Mouse (Mus musculus): ENCODE measurements at regions not wholly inside any gene's neighbourhood (a gene's known extent, or its start where the extent isn't known, plus 50 kb on each side); places are given as distances from the start of the nearest gene placed in this dataset.
A peak's percentile ranks its signal among the peaks of the same experiment; 100 is the strongest.

DNA sequence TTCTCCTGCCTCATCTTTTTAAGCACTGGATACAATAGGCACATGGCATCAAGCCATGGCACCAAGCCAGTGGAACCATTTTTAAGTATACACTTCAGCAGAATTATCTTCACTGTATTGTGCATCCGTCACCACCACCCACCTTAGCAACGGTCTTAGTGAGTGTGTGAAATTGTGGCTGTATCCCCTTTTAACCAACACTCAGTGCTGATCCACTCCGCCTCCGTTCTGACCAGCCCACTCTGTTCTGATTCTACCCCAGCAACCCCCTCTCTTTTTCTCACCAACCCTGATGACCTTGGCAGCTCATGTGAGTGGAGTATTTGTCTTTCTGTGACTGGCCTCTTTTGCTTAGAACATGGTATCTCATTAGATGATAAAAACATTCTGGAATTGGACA, 662.2 kb downstream of the Zfp706 start:
- no peak for DNase-seq

DNA sequence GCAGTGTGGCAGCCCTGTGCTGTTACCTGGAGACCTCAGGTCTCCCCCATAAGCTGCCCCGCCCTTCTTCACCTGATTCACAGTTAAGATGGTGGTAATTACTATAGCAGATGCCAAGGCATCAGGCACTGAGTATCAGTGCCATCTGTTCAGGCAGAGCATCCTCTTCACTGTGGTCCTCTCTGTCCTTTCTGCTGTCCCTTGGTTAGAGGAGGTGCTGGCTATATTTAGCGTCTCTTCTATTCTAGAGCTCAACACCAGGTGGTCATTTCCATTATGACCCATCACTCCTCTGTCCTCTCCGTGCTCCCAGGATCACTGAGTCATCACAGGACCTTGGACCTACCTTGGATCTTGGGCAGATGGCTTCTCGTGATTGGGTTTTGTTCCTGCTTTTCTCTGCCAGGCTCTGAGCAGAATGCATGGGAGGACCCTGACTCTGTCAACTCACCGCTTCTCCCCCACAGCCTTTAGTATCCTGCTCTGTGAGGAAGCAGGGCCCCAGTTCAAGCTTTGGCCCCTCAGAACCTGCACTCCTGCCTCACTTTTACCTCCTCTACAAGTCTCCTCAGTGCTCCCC, 667.5 kb downstream of the Zfp706 start:
- DNase-seq, result no peak

DNA sequence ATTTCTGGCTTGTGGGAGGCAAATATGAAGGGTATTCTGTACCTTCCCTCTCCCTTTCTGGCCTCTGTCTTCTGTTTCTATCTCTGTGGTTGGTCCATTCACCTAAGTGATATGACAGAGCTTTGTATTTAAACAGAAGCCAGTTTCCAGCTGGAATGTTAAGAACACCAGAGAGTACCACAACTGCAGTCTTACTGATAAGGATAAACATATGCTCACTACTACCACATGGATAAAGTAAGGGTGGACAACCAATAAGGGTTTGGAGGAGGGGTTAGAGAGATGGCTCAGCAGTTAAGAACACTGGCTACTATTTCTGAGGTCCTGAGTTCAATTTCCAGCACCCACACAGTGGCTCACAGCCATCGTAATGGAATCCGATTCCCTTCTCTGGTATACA, 668.8 kb downstream of the Zfp706 start:
- DNase-seq, result no peak

DNA sequence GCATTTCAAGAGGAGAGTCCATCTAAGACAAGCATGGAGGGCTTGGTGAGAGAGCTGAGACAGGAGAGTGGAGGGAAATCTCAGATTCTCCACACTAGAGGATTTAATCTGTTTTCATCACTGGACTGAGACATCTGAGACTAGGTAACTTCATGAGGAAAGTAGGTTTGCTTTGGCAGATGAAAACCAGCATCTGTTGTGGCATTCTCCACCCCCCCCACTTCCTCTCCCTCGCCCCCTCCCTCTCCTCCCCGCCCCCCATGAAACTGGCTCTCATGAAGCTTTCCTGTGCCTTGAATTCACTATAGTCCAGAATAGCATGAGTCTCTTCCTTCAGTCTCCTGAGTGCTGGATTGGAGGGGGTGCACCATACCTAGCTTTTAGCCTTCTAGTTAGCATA, 670.7 kb downstream of the Zfp706 start:
- no peak for DNase-seq

DNA sequence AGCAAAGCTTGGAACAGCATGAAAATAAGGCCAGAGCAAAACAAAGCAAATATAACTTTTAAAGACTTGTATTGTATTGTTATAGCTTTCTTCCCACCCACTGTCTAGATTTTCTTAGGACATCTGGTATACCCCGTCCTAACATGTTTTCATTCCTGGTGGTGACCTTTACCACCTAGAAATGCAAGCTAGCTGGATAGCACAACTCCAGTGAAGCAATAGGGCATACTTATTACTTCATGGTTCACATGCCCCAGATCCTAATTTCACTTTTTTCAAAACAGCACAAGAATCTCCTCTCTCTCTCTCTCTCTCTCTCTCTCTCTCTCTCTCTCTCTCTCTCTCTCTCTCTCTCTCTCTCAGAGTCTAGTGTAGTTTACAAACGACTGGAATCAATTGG, 672.5 kb downstream of the Zfp706 start:
- no peak for DNase-seq

DNA sequence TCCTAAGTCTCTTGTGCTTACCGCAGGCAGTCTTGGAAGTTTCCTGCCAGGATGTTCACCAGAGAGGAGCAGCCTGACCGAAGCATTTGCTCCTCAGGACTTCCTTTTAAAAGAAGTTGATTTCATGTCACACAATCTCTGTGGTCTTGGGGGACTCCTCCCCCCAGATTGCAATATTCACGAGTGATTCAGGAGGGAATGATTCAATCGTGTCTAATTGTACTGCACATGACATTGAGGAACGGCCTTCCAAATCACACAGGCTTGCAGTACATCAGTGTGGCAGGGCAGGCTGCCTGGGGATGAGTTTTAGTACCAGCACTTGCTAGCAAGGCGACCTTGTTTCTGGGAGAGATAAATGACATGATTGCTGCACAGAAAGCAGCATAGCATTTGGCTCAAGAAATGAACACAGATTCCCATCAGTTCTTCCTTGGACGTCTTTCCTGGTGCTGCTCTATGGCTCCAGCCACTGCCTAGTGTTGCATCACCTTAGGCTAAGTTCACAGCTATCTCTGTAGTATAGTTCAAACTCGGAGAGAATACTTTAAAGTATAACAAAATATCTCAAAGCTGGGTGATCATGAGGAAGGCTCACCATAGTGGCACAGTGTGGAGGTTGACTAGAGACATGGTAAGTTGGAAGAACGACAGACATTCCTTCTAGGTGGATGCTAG, 673.0 kb downstream of the Zfp706 start:
- DNase-seq, result peak; percentile 37

DNA sequence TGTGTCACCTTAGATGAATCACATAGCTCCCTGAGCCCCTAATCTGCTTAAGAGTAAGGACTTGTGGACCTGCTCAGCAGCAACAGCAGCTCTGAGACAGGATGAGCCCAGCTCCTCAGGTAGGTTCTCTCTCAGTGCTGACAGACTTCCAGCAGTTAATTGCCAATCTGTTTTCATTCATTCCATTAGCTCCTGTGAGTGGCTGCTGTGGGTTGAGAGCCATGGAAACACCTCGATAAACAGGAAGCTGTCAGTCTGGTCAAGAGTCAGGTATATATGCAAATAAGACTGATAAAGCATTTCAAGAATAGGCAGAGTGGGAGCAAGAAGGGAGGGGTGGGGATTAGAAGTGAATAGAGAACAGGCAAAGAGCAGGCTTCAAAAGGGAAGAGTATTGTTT, 673.7 kb downstream of the Zfp706 start:
- DNase-seq, result no peak

DNA sequence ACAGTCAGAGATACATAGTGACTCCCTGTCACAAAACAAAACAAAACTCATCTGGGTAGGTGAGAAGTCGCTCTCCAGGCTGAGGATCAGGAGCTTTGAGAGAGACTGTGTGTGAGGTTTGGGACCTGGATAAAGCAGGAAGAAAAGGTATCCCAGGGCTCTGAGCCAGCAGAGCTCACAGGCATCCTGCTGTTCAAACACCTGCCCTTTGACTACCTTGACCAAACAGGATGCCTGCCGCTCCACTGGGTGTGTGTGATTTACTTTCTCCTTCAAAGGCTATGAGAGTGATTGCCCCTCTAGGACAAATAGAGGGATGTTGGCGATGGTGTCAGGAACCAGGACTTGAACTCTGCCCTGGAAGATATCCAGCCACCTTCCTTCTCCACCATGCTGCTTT, 674.3 kb downstream of the Zfp706 start:
- DNase-seq, result no peak
